Mouse (Mus musculus): Measurements from ENCODE around the gene Gm45799. TPM values are rescaled to one million over a fixed set of nuclear protein-coding genes. Genes with fewer than 3 reads are reported as not detected.

The Gm45799 gene
- polyA plus RNA-seq (2011; ENCODE audit: insufficient read length, low read depth, missing spikeins) = 25.5 and 27.1 TPM in 2 replicates

DNA sequence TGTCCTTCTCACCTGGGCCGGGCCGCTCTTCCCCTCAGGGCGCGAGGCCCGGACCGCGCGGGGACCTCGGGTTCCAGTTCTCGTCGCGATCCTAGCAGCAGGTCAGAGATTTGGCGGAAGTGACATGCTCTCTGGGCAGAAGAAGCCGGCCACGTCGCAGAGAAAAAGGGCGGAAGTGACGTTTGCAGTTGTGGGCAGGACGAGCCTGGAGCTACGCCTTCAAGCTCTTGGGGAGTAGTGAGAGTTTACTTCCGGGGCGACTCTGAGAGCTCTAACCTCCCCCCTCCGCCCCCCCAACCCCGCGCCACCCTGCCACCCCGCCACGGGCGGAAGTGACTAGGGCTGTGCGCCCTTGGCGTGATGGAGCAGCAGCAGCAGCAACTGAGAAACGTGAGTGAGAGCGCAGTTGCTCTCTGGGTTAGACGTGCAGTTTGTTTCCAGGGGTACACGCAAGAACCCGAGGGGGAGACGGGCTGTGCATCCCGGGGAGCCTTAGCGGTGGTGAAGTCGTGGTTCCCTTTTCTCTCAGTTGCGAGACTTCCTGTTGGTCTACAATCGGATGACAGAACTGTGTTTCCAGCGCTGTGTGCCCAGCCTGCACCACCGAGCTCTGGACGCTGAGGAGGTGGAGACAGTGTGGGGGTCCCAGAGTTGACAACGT is at the start of gene Gm45799, which contains the start of gene Arfip2:
Gene Gm45799, plus strand, starts transcription at position 320 of the 661 bp plus-strand sequence.
Gene Arfip2, minus strand, starts transcription at position 184 of the 661 bp plus-strand sequence.
- no peak for TF ChIP-seq CTCF (IDR thresholded peaks at IDR 0.05; ENCODE audit: borderline replicate concordance, insufficient read depth, low read length)
- peak; percentile 93 for TF ChIP-seq POLR2A (IDR thresholded peaks at IDR 0.05; ENCODE audit: low read depth, low read length)
- Histone ChIP-seq H3K27ac (ENCODE audit: insufficient read depth, low read length) (peak within 1 kb of the TSS; percentile 59), H3K4me1 (ENCODE audit: control insufficient read depth, insufficient read depth, low read length) (0 out of 2 replicates have a peak, but pooled peaks cover 6% of the 10 kb centered on the region), H3K4me3 (ENCODE audit: insufficient read depth, low read length) (peak within 1 kb of the TSS; percentile 83)

DNA sequence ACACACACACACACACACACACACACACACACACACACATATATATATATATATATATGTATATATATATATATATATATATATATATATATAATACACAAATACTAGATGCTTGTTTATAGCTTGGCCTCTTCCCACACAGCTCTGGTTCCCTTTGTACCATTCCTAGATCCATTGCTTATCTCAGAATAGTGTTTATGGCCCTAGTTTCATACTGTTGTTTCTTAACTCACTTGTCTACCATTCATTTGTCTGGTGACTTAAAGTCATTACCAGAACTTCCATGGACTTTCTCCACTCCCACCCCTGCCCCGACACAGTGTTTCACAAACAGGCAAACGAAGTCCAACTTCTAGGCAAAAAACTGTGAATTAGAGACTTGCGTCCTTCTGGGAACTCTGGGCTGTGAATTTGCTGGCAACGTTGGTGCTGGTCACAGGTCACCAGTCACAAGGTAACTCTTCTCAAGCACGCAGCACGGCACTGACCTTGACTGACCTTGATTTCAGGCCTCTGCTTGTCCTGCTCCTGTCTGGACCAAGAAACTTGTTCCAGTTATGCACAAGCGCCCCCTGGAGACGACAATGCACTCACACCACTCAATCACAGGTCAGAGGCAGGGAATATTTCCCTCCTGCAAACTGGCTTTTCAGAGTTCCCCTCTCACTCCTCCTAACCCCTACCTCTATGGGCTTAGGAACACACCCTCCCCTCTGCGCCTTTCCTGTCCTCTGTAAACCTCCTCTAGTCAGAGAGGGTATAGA is 37.3 kb upstream of the Gm45799 start:
- TF ChIP-seq CTCF (IDR thresholded peaks at IDR 0.05; ENCODE audit: borderline replicate concordance, insufficient read depth, low read length) = peak; percentile 70; the same call in 1 of the 2 replicates
- TF ChIP-seq POLR2A (IDR thresholded peaks at IDR 0.05; ENCODE audit: low read depth, low read length) = no peak
- Histone ChIP-seq H3K27ac (ENCODE audit: insufficient read depth, low read length) (no peak overlapping the region), H3K4me3 (ENCODE audit: insufficient read depth, low read length) (no peak overlapping the region), H3K4me1 (ENCODE audit: control insufficient read depth, insufficient read depth, low read length) (no peaks in the 10 kb centered on the region; the same call in 1 of the 2 replicates)

DNA sequence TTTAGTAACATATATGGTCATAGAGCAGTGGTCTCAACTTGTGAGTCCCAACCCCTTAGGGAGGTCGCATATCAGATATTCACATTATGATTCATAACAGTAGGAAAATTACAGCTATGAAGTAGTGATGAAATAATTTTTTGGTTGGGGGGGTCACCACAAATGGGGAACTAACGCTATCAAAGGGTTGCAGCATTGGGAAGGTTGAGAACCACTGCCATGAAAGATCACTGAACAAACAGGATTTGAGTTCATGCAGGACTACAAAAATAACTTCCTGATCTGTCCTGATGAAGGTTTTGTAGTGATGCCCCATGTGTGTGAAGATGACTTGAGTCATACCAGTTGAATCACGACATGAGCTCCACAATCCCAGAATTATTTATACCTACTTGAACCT is 31.9 kb upstream of the Gm45799 start:
- H3K4me3 ChIP-seq (ENCODE audit: insufficient read depth, low read length) = no peak overlapping the region
- no peaks in the 10 kb centered on the region; the same call in 1 of the 2 replicates for H3K4me1 ChIP-seq (ENCODE audit: control insufficient read depth, insufficient read depth, low read length)

DNA sequence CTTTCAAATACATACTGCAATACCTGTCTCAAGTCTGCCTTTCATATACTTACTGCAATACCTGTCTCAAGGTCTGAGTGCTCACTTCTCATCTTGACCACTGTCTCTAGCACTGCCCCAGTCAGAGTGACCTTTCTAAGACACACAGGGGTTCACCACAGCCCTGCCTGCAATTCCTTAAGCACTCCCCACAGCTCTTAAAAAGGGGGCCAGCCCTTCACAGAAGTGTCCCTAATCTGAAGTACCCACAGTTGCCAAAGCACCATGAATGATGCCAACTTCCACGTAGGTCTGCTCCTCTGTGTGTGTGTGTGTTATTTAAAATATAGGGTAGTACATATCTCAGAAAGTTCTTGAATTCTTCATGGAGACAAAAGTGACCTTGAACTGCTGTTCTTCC is 28.6 kb upstream of the Gm45799 start:
- Histone ChIP-seq H3K4me1 (ENCODE audit: control insufficient read depth, insufficient read depth, low read length) (peaks cover 8% of the 10 kb centered on the region; the same call in 1 of the 2 replicates), H3K4me3 (ENCODE audit: insufficient read depth, low read length) (no peak overlapping the region), H3K27ac (ENCODE audit: insufficient read depth, low read length) (no peak overlapping the region)
- TF ChIP-seq POLR2A (IDR thresholded peaks at IDR 0.05; ENCODE audit: low read depth, low read length) = no peak
- TF ChIP-seq CTCF (IDR thresholded peaks at IDR 0.05; ENCODE audit: borderline replicate concordance, insufficient read depth, low read length) = no peak

More for the DNA sequence above, 31.9 kb upstream of the Gm45799 start:
- H3K27ac ChIP-seq (ENCODE audit: insufficient read depth, low read length) = 0 out of 2 replicates have a peak overlapping the region, but pooled peaks have one; percentile 18
- no peak for TF ChIP-seq POLR2A (IDR thresholded peaks at IDR 0.05; ENCODE audit: low read depth, low read length)
- no peak for TF ChIP-seq CTCF (IDR thresholded peaks at IDR 0.05; ENCODE audit: borderline replicate concordance, insufficient read depth, low read length)

DNA sequence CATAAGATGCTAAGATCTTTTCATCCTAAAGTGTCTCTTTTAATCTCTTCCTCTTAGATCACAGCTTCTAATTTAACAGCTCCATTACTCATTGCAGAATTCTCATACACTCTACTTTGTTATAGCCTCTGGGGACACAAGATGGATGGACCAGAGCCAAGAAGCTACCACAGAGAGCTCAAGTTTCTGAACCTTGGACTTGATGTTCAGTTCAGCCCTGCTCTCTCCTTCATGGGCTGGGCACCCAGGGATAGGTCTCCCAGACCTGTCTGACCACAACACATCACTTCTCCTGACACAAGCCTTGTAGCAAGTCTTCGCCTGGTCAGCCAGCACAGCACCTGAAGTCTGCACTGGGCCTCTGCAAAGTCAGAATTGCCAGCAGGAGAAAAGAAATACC is 26.0 kb upstream of the Gm45799 start:
- 0 out of 2 replicates have a peak, but pooled peaks cover 8% of the 10 kb centered on the region for H3K4me1 ChIP-seq (ENCODE audit: control insufficient read depth, insufficient read depth, low read length)
- TF ChIP-seq POLR2A (IDR thresholded peaks at IDR 0.05; ENCODE audit: low read depth, low read length) (no peak), CTCF (IDR thresholded peaks at IDR 0.05; ENCODE audit: borderline replicate concordance, insufficient read depth, low read length) (no peak)
- no peak overlapping the region for H3K4me3 ChIP-seq (ENCODE audit: insufficient read depth, low read length)
- H3K27ac ChIP-seq (ENCODE audit: insufficient read depth, low read length) = no peak overlapping the region

DNA sequence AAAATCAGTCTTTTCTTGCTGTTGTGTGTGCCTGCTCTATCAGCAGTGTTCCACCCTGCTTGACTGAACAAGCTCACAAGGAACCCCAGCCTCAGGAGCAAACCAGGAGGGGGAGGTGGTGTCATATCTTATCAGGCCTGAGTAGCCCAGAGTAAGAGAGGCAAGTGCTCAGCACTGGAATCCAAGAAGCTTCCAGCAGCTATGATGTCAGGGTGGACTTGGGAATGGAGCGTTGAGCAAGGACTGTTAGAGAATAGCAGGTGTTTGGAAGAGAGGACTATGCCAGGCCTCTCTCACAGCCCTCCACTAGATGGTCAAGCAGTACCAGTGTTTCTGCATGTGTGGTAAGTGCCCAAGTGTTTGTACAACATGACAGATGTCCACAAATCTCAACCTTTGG is 24.6 kb upstream of the Gm45799 start:
- H3K4me3 ChIP-seq (ENCODE audit: insufficient read depth, low read length) = no peak overlapping the region
- 0 out of 2 replicates have a peak, but pooled peaks cover 9% of the 10 kb centered on the region for H3K4me1 ChIP-seq (ENCODE audit: control insufficient read depth, insufficient read depth, low read length)

DNA sequence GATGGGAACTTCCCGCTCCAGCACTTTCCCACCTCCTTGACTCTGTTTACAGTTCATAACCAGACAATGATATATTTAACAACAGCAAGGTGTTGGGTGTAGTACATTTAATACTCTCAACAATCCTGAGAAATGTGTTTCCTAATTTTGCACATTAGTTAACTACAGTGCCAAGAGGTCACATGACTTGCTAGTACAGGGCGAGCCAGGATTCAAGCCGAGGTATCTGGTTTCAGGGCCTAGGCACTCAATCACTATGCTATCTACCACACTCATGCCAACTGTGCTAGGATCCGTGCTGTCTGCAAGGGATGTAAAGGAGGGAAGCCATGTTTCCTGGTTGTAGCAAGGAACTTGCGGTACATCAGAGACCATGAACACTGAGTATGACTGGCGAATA is 23.8 kb upstream of the Gm45799 start:
- H3K27ac ChIP-seq (ENCODE audit: insufficient read depth, low read length) = no peak overlapping the region
- peaks cover 17% of the 10 kb centered on the region; the same call in 1 of the 2 replicates for H3K4me1 ChIP-seq (ENCODE audit: control insufficient read depth, insufficient read depth, low read length)
- no peak for TF ChIP-seq CTCF (IDR thresholded peaks at IDR 0.05; ENCODE audit: borderline replicate concordance, insufficient read depth, low read length)
- no peak for TF ChIP-seq POLR2A (IDR thresholded peaks at IDR 0.05; ENCODE audit: low read depth, low read length)
- no peak overlapping the region for H3K4me3 ChIP-seq (ENCODE audit: insufficient read depth, low read length)

More for the DNA sequence above, 24.6 kb upstream of the Gm45799 start:
- TF ChIP-seq CTCF (IDR thresholded peaks at IDR 0.05; ENCODE audit: borderline replicate concordance, insufficient read depth, low read length) (no peak), POLR2A (IDR thresholded peaks at IDR 0.05; ENCODE audit: low read depth, low read length) (no peak)
- H3K27ac ChIP-seq (ENCODE audit: insufficient read depth, low read length) = no peak overlapping the region

DNA sequence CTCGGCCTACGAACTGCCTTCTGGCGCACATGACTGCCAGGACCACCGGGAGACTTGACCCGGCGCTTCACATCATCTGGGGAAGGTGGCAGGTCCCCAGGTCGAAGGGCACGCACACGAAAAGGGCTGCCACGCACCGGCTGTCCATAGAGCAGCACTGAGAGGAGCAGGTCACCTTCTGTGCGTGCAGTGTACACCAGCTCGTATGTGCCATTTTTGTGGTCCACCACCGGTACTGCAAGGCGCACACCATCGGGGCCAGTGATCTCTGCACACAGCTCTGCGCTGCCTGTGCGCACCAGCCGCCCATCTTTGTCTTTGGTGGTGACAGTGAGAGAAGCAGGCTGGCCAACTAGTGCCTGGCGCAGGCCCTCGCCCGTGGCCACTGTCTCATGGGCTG is 22.5 kb upstream of the Gm45799 start:
- H3K4me1 ChIP-seq (ENCODE audit: control insufficient read depth, insufficient read depth, low read length) = peaks cover 27% of the 10 kb centered on the region; the same call in 1 of the 2 replicates
- TF ChIP-seq CTCF (IDR thresholded peaks at IDR 0.05; ENCODE audit: borderline replicate concordance, insufficient read depth, low read length) = no peak
- TF ChIP-seq POLR2A (IDR thresholded peaks at IDR 0.05; ENCODE audit: low read depth, low read length) = no peak
- H3K4me3 ChIP-seq (ENCODE audit: insufficient read depth, low read length) = no peak overlapping the region
- H3K27ac ChIP-seq (ENCODE audit: insufficient read depth, low read length) = no peak overlapping the region

DNA sequence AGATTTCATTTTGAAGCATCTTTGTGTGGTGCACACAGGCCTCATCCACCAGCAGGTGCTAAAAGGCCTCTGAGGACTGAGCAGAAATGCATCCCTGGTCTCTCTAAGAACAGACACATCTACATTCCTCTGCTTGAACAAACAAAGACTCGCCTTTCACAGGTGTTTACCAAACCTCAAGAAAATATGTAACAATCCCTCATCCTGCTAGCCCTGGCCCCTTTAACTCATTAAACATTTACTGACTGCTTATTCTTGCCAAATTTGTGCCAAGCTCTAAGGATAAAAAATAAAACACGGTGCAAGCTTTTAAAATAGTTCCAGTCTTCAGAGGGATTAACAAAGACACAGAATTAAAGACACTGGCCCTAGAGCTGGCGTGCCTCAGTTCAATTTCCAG is 20.7 kb upstream of the Gm45799 start:
- Histone ChIP-seq H3K4me1 (ENCODE audit: control insufficient read depth, insufficient read depth, low read length) (peaks cover 24% of the 10 kb centered on the region; the same call in 1 of the 2 replicates), H3K4me3 (ENCODE audit: insufficient read depth, low read length) (no peak overlapping the region), H3K27ac (ENCODE audit: insufficient read depth, low read length) (no peak overlapping the region)
- TF ChIP-seq CTCF (IDR thresholded peaks at IDR 0.05; ENCODE audit: borderline replicate concordance, insufficient read depth, low read length) (no peak), POLR2A (IDR thresholded peaks at IDR 0.05; ENCODE audit: low read depth, low read length) (no peak)
